Mouse (Mus musculus) spleen, embryonic (tissue): Measurements from ENCODE around the gene Mphosph6.

Experiments used
- CTCF ChIA-PET: fragments of 350-600 bp; sonication (Branson Sonifier 250); formaldehyde crosslinking; loops from one replicate; lab custom pipeline; 2022; lab: Charles Lee

Gene Mphosph6

GRCm38 (mm10) chr8:117771115-117771836 is 30.5 kb downstream of the Mphosph6 start:
- CTCF ChIA-PET, result no interaction called here

DNA sequence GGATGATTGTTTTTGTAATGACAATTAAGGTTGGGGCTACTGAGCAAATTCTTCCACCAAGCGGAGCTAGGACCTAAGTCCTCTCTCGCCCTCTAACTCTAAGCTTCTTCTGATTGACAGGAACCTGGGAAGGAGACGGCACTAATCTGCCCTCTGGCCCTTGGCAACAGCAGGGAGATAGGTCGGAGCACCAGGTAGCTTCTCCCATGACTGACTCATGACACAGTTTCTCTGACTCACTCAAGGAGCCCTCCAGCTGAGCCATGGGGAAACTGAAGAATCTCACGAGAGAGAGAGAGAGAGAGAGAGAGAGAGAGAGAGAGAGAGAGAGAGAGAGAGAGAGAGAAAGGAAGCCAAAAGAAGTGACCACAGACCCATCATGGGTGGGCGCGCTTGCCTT is 32.8 kb downstream of the Mphosph6 start:
- CTCF ChIA-PET, result no interaction called here

- CTCF ChIA-PET, result no interaction called here
These were observed 35.8 kb downstream of the Mphosph6 start for GRCm38 (mm10) chr8:117765947-117766346.

GRCm38 (mm10) chr8:117764625-117765024 is 37.1 kb downstream of the Mphosph6 start:
- CTCF ChIA-PET, result no interaction called here

DNA sequence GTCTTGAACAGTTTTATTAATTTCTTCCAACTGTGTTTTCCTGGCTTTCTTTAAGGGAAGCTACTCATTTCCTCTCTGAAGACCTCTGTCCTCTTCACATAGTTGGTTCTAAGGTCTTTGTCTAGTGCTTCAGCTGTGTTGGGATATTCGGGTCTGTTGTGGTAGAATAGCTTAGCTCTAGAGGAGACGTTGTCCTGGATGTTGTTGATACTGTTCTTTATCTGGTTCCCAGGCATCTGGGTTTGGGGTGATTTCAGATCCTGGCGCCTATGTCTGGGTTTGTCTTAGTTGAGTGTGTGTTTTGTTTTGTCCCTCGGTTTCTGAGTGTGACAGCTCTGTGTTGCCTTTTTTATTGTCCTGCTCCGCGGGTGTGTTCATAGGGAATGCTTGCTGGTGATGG is 39.0 kb downstream of the Mphosph6 start:
- CTCF ChIA-PET, result no interaction called here

DNA sequence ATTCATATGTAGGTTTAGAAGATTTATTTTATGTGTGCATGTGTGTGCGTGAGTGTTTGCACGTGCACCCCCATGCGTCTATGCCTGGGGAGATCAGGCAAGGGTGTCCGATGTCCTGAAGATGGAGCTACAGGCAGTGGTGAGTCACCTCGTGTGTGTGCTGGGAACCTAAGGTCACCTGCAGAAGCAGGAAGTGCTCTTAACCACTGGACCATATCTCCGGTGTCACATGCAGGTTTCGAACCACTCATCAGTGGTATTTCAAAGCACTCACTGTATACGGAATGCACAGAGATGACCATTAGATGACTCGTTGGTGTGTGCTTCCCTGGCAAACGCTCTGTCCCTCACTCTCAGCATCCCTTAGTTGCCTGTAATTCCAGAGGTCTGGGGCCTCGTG is 43.8 kb downstream of the Mphosph6 start:
- CTCF ChIA-PET, result no interaction called here

GRCm38 (mm10) chr8:117749436-117749835 is 52.3 kb downstream of the Mphosph6 start:
- CTCF ChIA-PET, result no interaction called here

- CTCF ChIA-PET, result no interaction called here
These were observed 53.6 kb downstream of the Mphosph6 start for GRCm38 (mm10) chr8:117747886-117748730.

- CTCF ChIA-PET, result no interaction called here
These were observed 54.3 kb downstream of the Mphosph6 start for GRCm38 (mm10) chr8:117747428-117747827.

GRCm38 (mm10) chr8:117746651-117747050 is 55.1 kb downstream of the Mphosph6 start:
- CTCF ChIA-PET, result no interaction called here

GRCm38 (mm10) chr8:117742431-117743012 is 59.2 kb downstream of the Mphosph6 start:
- CTCF ChIA-PET, result no interaction called here
